Mouse (Mus musculus) kidney, postnatal 0 days (tissue): ENCODE data around the gene Rspo4. TPM values are rescaled to one million over a fixed set of nuclear protein-coding genes. Genes with fewer than 3 reads are reported as not detected.

ENCODE experiments used
- ATAC-seq: fragments of 200-750 bp; cut with Nextera tagmentation; replicated peaks from 2 replicates; pipeline ENCODE4 v1.8.0; 2017; ENCODE audit warnings: low read depth, moderate number of reproducible peaks, moderate TSS enrichment, moderate library complexity; ENCODE audit not compliant: low FRiP score
- DNase-seq: peaks from one replicate; pipeline ENCODE4 v3.0.0-alpha.2; 2016; ENCODE audit warnings: low spot score
- H3K27ac ChIP-seq: fragments of 300-500 bp; sonication (generic); 2 replicates; pipeline ENCODE4 v1.5.1; 2014; ENCODE audit warnings: mild to moderate bottlenecking
- H3K27me3 ChIP-seq: fragments of 300-500 bp; sonication (generic); 2 replicates; pipeline ENCODE4 v1.6.1; 2014; ENCODE audit warnings: low read length, mixed read lengths; ENCODE audit not compliant: insufficient read depth
- H3K36me3 ChIP-seq: fragments of 300-500 bp; sonication (generic); 2 replicates; pipeline ENCODE4 v1.6.1; 2014; ENCODE audit warnings: low read length, mixed read lengths; ENCODE audit not compliant: insufficient read depth
- H3K4me1 ChIP-seq: fragments of 300-500 bp; sonication (generic); replicated peaks from 2 replicates; pipeline ENCODE4 v1.6.1; 2014; ENCODE audit warnings: antibody characterized with exemption, low read length, mixed read lengths; ENCODE audit not compliant: insufficient read depth
- H3K4me2 ChIP-seq: fragments of 300-500 bp; sonication (generic); 2 replicates; pipeline ENCODE4 v1.6.1; 2014; ENCODE audit warnings: mild to moderate bottlenecking, low read length, moderate library complexity, mixed read lengths
- H3K4me3 ChIP-seq: fragments of 300-500 bp; sonication (generic); replicated peaks from 2 replicates; pipeline ENCODE4 v1.5.1; 2014; ENCODE audit warnings: low read depth, low read length
- H3K9ac ChIP-seq: fragments of 300-500 bp; sonication (generic); 2 replicates; pipeline ENCODE4 v1.6.1; 2014; ENCODE audit warnings: low read depth, low read length
- H3K9me3 ChIP-seq: fragments of 300-500 bp; sonication (generic); replicated peaks from 2 replicates; pipeline ENCODE4 v1.6.1; 2016; ENCODE audit warnings: low read length, inconsistent platforms, mixed read lengths
- CTCF ChIP-seq: IDR thresholded peaks from 2 replicates; pipeline ENCODE4 v1.5.1; 2016; ENCODE audit warnings: antibody characterized with exemption, low read depth, mild to moderate bottlenecking, moderate library complexity
- WGBS: fragments of 180-500 bp; shearing (Covaris S2); extraction: QIAGEN DNeasy Blood & Tissue Kit; methylation state at CpG from one replicate; pipeline ENCODE4 v1.1.7; 2014; 5-methylcytosine and 5-hydroxymethylcytosine counted together
- polyA plus RNA-seq: library from polyadenylated mRNA; unstranded; fragments of >200 nt; fragmentation: Nextera tagmentation; extraction: Ambion mirVana; gene quantifications from 2 replicates; pipeline ENCODE4 v1.2.1, GENCODE M21; 2015

The Rspo4 gene
- polyA plus RNA-seq, 1 experiment from 2014 or later = not detected

GRCm38 (mm10) chr2:151916061-151916831, 73.5 kb downstream of the Rspo4 start:
- 18% methylated on average over 13 of the region's 13 CpGs for WGBS
- H3K27ac ChIP-seq = peak overlapping the region; percentile 60
- H3K9me3 ChIP-seq = no peaks in the 10 kb centered on the region
- no peaks in the 10 kb centered on the region for H3K27me3 ChIP-seq
- no peaks in the 10 kb centered on the region for H3K36me3 ChIP-seq
- H3K4me1 ChIP-seq = peaks cover 15% of the 10 kb centered on the region
- TF ChIP-seq CTCF = no peak
- H3K4me3 ChIP-seq = no peak overlapping the region
- peak; percentile 45 for ATAC-seq
- peak; percentile 94 for DNase-seq
- H3K9ac ChIP-seq = no peak overlapping the region
- H3K4me2 ChIP-seq = no peak overlapping the region

GRCm38 (mm10) chr2:151919140-151919539, 76.4 kb downstream of the Rspo4 start:
- 32% methylated on average over 9 of the region's 9 CpGs for WGBS
- DNase-seq = peak; percentile 37
- no peak overlapping the region for H3K27ac ChIP-seq
- no peak overlapping the region for H3K4me2 ChIP-seq
- H3K9me3 ChIP-seq = no peaks in the 10 kb centered on the region
- TF ChIP-seq CTCF = no peak
- 0 out of 2 replicates have a peak overlapping the region, but pooled peaks have one; percentile 18 for H3K9ac ChIP-seq
- 0 out of 2 replicates have a peak, but pooled peaks cover 15% of the 10 kb centered on the region for H3K4me1 ChIP-seq
- no peaks in the 10 kb centered on the region for H3K27me3 ChIP-seq
- ATAC-seq = peak; percentile 68; the same call in 1 of the 2 replicates
- no peaks in the 10 kb centered on the region for H3K36me3 ChIP-seq
- H3K4me3 ChIP-seq = no peak overlapping the region

- WGBS = 66% methylated on average over 8 of the region's 8 CpGs
- no peak for TF ChIP-seq CTCF
- no peaks in the 10 kb centered on the region for H3K9me3 ChIP-seq
- no peak overlapping the region for H3K4me2 ChIP-seq
- no peak overlapping the region for H3K4me3 ChIP-seq
- H3K4me1 ChIP-seq = 0 out of 2 replicates have a peak, but pooled peaks cover 10% of the 10 kb centered on the region
- no peaks in the 10 kb centered on the region for H3K27me3 ChIP-seq
- H3K36me3 ChIP-seq = no peaks in the 10 kb centered on the region
- ATAC-seq (no peak), DNase-seq (no peak)
- H3K27ac ChIP-seq = no peak overlapping the region
- H3K9ac ChIP-seq = no peak overlapping the region
Measured at GRCm38 (mm10) chr2:151921068-151921467, 78.3 kb downstream of the Rspo4 start.

DNA sequence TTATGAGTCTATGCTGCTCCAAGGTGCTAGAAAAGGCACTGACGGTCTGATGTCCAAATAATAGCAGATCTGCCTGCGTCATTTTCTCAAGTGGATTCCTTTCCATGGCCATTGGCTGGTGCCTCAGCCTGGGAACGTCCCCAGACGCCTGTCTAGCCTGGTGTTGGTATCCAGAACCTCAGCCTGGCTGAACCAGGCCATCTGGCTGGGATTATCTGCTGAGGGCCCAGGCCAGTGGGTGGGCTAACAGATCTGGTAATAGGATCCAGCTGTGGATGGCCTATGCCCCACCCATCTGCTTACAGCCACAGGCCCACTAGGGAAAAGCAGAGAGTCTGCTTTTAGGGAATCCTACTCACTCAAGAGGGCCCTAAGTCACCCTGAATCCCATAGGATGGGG, 78.9 kb downstream of the Rspo4 start:
- H3K27ac ChIP-seq = 0 out of 2 replicates have a peak overlapping the region, but pooled peaks have one; percentile 54
- DNase-seq (no peak), ATAC-seq (no peak)
- H3K27me3 ChIP-seq = no peaks in the 10 kb centered on the region
- no peak overlapping the region for H3K9ac ChIP-seq
- H3K4me1 ChIP-seq = 0 out of 2 replicates have a peak, but pooled peaks cover 8% of the 10 kb centered on the region
- H3K4me2 ChIP-seq = no peak overlapping the region
- no peak overlapping the region for H3K4me3 ChIP-seq
- TF ChIP-seq CTCF = no peak
- no peaks in the 10 kb centered on the region for H3K9me3 ChIP-seq
- H3K36me3 ChIP-seq = no peaks in the 10 kb centered on the region
- 57% methylated on average over 4 of the region's 4 CpGs for WGBS

Other genes with a start within 250 kb of the Rspo4 start
- 0.11 and 0.22 TPM in 2 replicates for gene Snph, start 210.3 kb upstream of the Rspo4 start, polyA plus RNA-seq
- not detected in 2 replicates for gene Rad21l, start 174.4 kb upstream of the Rspo4 start, polyA plus RNA-seq
- gene Tmem74b, start 140.9 kb upstream of the Rspo4 start, polyA plus RNA-seq = 0.38 and 0.40 TPM in 2 replicates
- 45.1 and 46.6 TPM in 2 replicates for gene Psmf1, start 98.7 kb upstream of the Rspo4 start, polyA plus RNA-seq
- 2.2 and 2.7 TPM in 2 replicates for gene Angpt4, start 68.3 kb downstream of the Rspo4 start, polyA plus RNA-seq
- 29.0 and 31.1 TPM in 2 replicates for gene Fam110a, start 137.3 kb downstream of the Rspo4 start, polyA plus RNA-seq
- gene Slc52a3, start 153.6 kb downstream of the Rspo4 start, polyA plus RNA-seq = 24.5 and 27.1 TPM in 2 replicates
- gene Scrt2, start 238.6 kb downstream of the Rspo4 start, polyA plus RNA-seq = not detected in 2 replicates